Mouse (Mus musculus): ENCODE data around the gene Urb1. TPM values are rescaled to one million over a fixed set of nuclear protein-coding genes. Genes with fewer than 3 reads are reported as not detected.

The Urb1 gene
- total and polyA plus RNA-seq, 3 experiments: 2.6 to 6.1 (median 5.5) TPM

DNA sequence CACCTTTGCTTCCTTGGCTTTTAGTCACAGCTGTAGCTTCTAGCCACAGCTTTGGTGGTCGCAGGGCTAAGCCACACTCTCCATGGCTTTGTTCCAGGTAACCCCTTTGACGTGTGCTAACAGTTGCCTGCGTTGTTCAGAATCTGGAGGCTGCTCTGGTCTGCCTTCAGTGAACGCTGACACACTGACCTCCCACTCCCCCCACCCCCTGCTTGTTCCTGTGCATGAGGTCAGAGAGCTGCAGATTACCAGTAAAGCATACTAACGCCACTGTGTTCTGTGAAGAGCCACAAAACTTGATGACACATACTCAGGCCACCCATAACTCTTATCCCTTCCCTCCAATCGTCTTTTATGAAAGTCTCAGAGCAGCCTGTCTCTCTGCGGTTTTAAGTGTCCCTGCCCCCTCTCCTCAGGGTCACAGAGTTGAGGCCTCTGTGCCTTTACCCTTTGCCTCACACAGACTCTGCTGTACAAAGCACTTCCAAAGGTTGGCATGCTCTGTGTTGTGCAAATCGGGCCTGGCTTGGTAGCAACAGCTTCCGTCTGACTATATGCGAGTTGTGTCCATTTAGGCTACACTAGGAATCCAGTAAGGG, 73.4 kb downstream of the Urb1 start:
- H3K4me1 ChIP-seq (ENCODE audit: control insufficient read depth, insufficient read depth, low read length): no peaks in the 10 kb centered on the region; the same call in 1 of the 2 replicates
- no peak overlapping the region for H3K9ac ChIP-seq (ENCODE audit: low read depth, low read length)
- H3K27ac ChIP-seq: no peak overlapping the region
- H3K36me3 ChIP-seq (ENCODE audit: control insufficient read depth, insufficient read depth, low read length): no peaks in the 10 kb centered on the region
- DNase-seq: no peak
- no peaks in the 10 kb centered on the region for H3K27me3 ChIP-seq (ENCODE audit: control insufficient read depth, insufficient read depth, low read length)
- intact Hi-C loops (cut with DNase I): no loop called here
- TF ChIP-seq EP300 (IDR thresholded peaks at IDR 0.05; ENCODE audit: insufficient read depth, low read depth, low read length): no peak
- no peak overlapping the region for H3K4me3 ChIP-seq
- WGBS: 62% methylated on average over 10 of the region's 10 CpGs
- H3K79me2 ChIP-seq (replicated peaks; ENCODE audit: control insufficient read depth, insufficient read depth, low read length): no peaks in the 10 kb centered on the region

- H3K27me3 ChIP-seq (ENCODE audit: control insufficient read depth, insufficient read depth, low read length): no peaks in the 10 kb centered on the region
- DNase-seq: no peak
- no peak overlapping the region for H3K4me3 ChIP-seq
- H3K79me2 ChIP-seq (replicated peaks; ENCODE audit: control insufficient read depth, insufficient read depth, low read length): no peaks in the 10 kb centered on the region
- no peak for TF ChIP-seq EP300 (IDR thresholded peaks at IDR 0.05; ENCODE audit: insufficient read depth, low read depth, low read length)
- no peak for TF ChIP-seq POLR2A (IDR thresholded peaks at IDR 0.05; ENCODE audit: insufficient read depth, low read depth, low read length)
- TF ChIP-seq CTCF (IDR thresholded peaks at IDR 0.05): no peak
- intact Hi-C loops (cut with DNase I): no loop called here
- no peaks in the 10 kb centered on the region for H3K36me3 ChIP-seq (ENCODE audit: control insufficient read depth, insufficient read depth, low read length)
- 51% methylated on average over 4 of the region's 4 CpGs for WGBS
- H3K9ac ChIP-seq (ENCODE audit: low read depth, low read length): no peak overlapping the region
- H3K4me1 ChIP-seq (ENCODE audit: control insufficient read depth, insufficient read depth, low read length): no peaks in the 10 kb centered on the region; the same call in 1 of the 2 replicates
- H3K27ac ChIP-seq: no peak overlapping the region
Measured at GRCm38 (mm10) chr16:90735611-90736010, 74.6 kb downstream of the Urb1 start.

GRCm38 (mm10) chr16:90727233-90728115, 82.7 kb downstream of the Urb1 start, which contains the start of gene Mis18a:
Gene Mis18a (minus strand): TSS chr16:90727404.
- Histone ChIP-seq H3K9ac (ENCODE audit: low read depth, low read length) (peak within 1 kb of the TSS; percentile 72), H3K36me3 (ENCODE audit: control insufficient read depth, insufficient read depth, low read length) (no peaks in the 10 kb centered on the region), H3K27ac (peak within 1 kb of the TSS; percentile 76), H3K79me2 (replicated peaks; ENCODE audit: control insufficient read depth, insufficient read depth, low read length) (no peaks in the 10 kb centered on the region), H3K27me3 (ENCODE audit: control insufficient read depth, insufficient read depth, low read length) (no peaks in the 10 kb centered on the region), H3K4me3 (peak within 1 kb of the TSS; percentile 83), H3K4me1 (ENCODE audit: control insufficient read depth, insufficient read depth, low read length) (0 out of 2 replicates have a peak, but pooled peaks cover 1% of the 10 kb centered on the region)
- TF ChIP-seq POLR2A (IDR thresholded peaks at IDR 0.05; ENCODE audit: insufficient read depth, low read depth, low read length) (peak; percentile 99), CTCF (IDR thresholded peaks at IDR 0.05) (peak; percentile 26), EP300 (IDR thresholded peaks at IDR 0.05; ENCODE audit: insufficient read depth, low read depth, low read length) (0 out of 2 replicates have a peak, but pooled peaks have one; percentile 37)
- 1% methylated on average over 53 of the region's 53 CpGs for WGBS
- peak; percentile 95 to 96 for DNase-seq
- intact Hi-C loops (cut with DNase I): loop anchor here (5.0 kb wide), 2 partner anchors 80 to 200 kb away; no protein-coding TSS in a partner anchor

GRCm38 (mm10) chr16:90726600-90727227, 83.5 kb downstream of the Urb1 start:
- Histone ChIP-seq H3K4me1 (ENCODE audit: control insufficient read depth, insufficient read depth, low read length) (0 out of 2 replicates have a peak, but pooled peaks cover 1% of the 10 kb centered on the region), H3K27ac (peak overlapping the region; percentile 60), H3K9ac (ENCODE audit: low read depth, low read length) (peak overlapping the region; percentile 70), H3K4me3 (peak overlapping the region; percentile 83), H3K79me2 (replicated peaks; ENCODE audit: control insufficient read depth, insufficient read depth, low read length) (no peaks in the 10 kb centered on the region), H3K27me3 (ENCODE audit: control insufficient read depth, insufficient read depth, low read length) (no peaks in the 10 kb centered on the region), H3K36me3 (ENCODE audit: control insufficient read depth, insufficient read depth, low read length) (no peaks in the 10 kb centered on the region)
- TF ChIP-seq EP300 (IDR thresholded peaks at IDR 0.05; ENCODE audit: insufficient read depth, low read depth, low read length): no peak
- intact Hi-C loops (cut with DNase I): loop anchor here (5.0 kb wide), 2 partner anchors 81 to 201 kb away; no protein-coding TSS in a partner anchor
- no peak for DNase-seq
- 4% methylated on average over 38 of the region's 38 CpGs for WGBS

GRCm38 (mm10) chr16:90724051-90724450, 86.2 kb downstream of the Urb1 start:
- Histone ChIP-seq H3K79me2 (replicated peaks; ENCODE audit: control insufficient read depth, insufficient read depth, low read length) (no peaks in the 10 kb centered on the region), H3K4me1 (ENCODE audit: control insufficient read depth, insufficient read depth, low read length) (0 out of 2 replicates have a peak, but pooled peaks cover 1% of the 10 kb centered on the region), H3K27ac (no peak overlapping the region), H3K27me3 (ENCODE audit: control insufficient read depth, insufficient read depth, low read length) (no peaks in the 10 kb centered on the region), H3K4me3 (no peak overlapping the region), H3K9ac (ENCODE audit: low read depth, low read length) (no peak overlapping the region), H3K36me3 (ENCODE audit: control insufficient read depth, insufficient read depth, low read length) (no peaks in the 10 kb centered on the region)
- WGBS: 96% methylated on average over 4 of the region's 4 CpGs
- DNase-seq: no peak
- intact Hi-C loops (cut with DNase I): no loop called here
- no peak for TF ChIP-seq CTCF (IDR thresholded peaks at IDR 0.05)
- TF ChIP-seq POLR2A (IDR thresholded peaks at IDR 0.05; ENCODE audit: insufficient read depth, low read depth, low read length): no peak
- no peak for TF ChIP-seq EP300 (IDR thresholded peaks at IDR 0.05; ENCODE audit: insufficient read depth, low read depth, low read length)
